Mouse (Mus musculus): ENCODE data around the gene Ppp4r1. TPM values are rescaled to one million over a fixed set of nuclear protein-coding genes. Genes with fewer than 3 reads are reported as not detected.
A peak's percentile ranks its signal among the peaks of the same experiment; 100 is the strongest.

Ppp4r1 gene
- polyA plus RNA-seq, 1 experiment: 72.1 TPM

DNA sequence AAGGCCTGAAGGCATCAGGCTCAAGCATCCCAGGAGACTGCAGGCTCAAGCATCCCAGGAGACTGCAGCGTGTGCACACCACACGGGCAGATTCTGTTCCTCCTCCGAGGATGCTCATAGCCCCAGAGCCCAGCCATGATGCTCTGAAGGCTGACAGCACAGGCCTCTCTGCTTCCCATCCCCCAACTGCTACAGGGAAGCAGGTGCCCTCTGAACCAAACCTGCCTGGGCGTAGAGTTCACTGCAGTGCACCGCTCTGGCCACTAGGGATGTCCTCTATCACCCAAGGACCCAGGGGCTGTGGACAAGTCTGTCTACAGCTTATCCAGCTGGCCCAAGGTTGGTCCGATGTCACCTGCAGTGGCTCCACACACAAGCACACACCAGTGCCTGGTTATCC, 90.3 kb downstream of the Ppp4r1 start:
- Histone ChIP-seq H3K4me3 (ENCODE audit: insufficient read depth, low read length) (no peak overlapping the region), H3K27ac (ENCODE audit: insufficient read depth, low read length) (peak overlapping the region; percentile 36), H3K4me1 (ENCODE audit: control insufficient read depth, insufficient read depth, low read length) (peaks cover 11% of the 10 kb centered on the region)
- TF ChIP-seq CTCF (IDR thresholded peaks at IDR 0.05; ENCODE audit: extremely low read depth, insufficient read depth, low read length): 0 out of 2 replicates have a peak, but pooled peaks have one; percentile 32
- no peak for TF ChIP-seq POLR2A (IDR thresholded peaks at IDR 0.05; ENCODE audit: extremely low read depth, insufficient read depth, low read length)

DNA sequence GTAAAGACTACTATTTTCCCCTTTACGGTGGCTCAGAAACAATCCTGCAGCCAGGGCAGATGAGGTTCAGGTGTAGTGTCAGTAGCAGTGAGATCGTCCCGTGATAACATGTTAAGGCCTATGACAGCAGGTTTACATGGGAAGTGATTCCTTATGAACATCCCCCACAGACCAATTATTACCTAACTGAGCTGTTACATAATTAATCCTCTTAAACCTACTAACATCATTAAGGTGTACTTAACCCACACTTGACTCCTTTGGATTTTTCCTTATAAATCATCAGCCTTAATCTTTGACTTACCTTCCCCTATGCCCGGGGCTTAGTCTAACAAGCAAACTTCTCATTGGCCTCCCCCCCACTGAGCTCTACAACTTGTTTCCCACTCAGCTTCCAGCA, 90.8 kb downstream of the Ppp4r1 start:
- H3K27ac ChIP-seq (ENCODE audit: insufficient read depth, low read length): no peak overlapping the region
- peaks cover 11% of the 10 kb centered on the region for H3K4me1 ChIP-seq (ENCODE audit: control insufficient read depth, insufficient read depth, low read length)
- H3K4me3 ChIP-seq (ENCODE audit: insufficient read depth, low read length): no peak overlapping the region
- no peak for TF ChIP-seq POLR2A (IDR thresholded peaks at IDR 0.05; ENCODE audit: extremely low read depth, insufficient read depth, low read length)
- TF ChIP-seq CTCF (IDR thresholded peaks at IDR 0.05; ENCODE audit: extremely low read depth, insufficient read depth, low read length): no peak

DNA sequence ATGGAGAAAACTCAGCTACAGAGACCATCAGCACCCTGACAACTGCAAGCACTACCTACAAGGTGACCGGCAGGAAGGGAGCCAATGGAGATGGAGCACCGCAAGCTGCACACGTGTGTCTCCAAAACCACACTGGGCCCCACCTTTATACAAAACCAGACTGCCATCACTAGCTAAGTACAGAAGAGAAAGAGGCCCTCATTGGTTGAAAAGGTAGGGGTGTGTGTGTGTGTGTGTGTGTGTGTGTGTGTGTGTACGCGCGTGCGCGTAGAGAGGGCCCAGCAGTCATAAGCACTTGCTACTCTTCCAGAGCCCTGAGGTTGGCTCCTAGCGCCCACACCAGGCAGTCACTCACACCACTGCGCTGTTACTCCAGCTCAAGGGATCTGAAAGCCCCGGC, 91.5 kb downstream of the Ppp4r1 start:
- Histone ChIP-seq H3K4me3 (ENCODE audit: insufficient read depth, low read length) (no peak overlapping the region), H3K4me1 (ENCODE audit: control insufficient read depth, insufficient read depth, low read length) (peaks cover 11% of the 10 kb centered on the region), H3K27ac (ENCODE audit: insufficient read depth, low read length) (no peak overlapping the region)
- TF ChIP-seq POLR2A (IDR thresholded peaks at IDR 0.05; ENCODE audit: extremely low read depth, insufficient read depth, low read length): no peak
- TF ChIP-seq CTCF (IDR thresholded peaks at IDR 0.05; ENCODE audit: extremely low read depth, insufficient read depth, low read length): no peak

DNA sequence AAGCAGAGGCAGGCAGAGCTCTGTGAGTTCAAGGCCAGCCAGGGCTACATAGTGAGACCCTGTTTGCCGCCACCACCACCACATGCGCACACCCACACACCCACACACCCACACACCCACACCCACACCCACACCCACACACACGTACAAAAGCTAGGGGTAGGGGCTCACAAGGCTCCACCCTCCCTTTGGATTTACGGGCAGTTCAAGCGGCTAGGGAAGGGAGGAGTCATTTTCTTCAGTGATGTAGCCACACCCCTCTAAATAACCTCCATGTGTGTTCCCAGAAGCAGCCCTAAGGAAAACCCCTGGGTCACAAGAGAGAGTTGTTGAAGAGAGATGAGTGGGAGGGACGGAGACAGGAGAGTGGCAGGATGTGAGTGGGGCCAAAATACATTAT, 94.7 kb downstream of the Ppp4r1 start:
- H3K4me1 ChIP-seq (ENCODE audit: control insufficient read depth, insufficient read depth, low read length): peaks cover 11% of the 10 kb centered on the region
- no peak overlapping the region for H3K27ac ChIP-seq (ENCODE audit: insufficient read depth, low read length)
- no peak overlapping the region for H3K4me3 ChIP-seq (ENCODE audit: insufficient read depth, low read length)
- TF ChIP-seq POLR2A (IDR thresholded peaks at IDR 0.05; ENCODE audit: extremely low read depth, insufficient read depth, low read length): no peak
- TF ChIP-seq CTCF (IDR thresholded peaks at IDR 0.05; ENCODE audit: extremely low read depth, insufficient read depth, low read length): no peak

DNA sequence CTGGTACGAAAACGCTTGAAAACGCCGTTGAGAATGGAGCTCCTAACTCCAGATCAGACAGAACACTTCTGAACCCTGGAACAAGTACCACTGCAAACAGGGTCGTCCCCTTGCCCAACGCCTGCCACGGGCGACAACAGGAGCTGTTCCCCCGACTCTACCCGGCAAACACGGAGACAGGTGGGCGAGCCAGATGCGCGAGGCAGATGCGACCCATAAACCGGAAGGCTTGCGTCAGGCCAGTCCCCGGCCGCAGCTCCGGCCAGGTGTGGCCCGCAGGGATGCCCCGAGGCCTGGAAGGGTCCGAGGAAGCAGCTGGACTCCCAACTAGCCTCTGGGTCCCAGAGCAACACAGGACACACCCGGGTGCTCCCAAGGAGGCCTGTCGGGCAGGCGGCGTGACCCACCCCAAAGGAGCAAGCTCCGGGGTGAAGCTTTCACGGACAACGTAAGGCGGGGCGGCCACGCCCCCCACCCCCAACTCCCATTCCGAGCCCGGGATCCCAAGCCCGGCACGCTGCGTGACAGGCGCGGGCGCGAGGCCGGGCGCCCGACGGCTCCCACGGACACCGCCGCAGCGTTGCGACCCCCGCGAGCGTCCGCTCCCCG, 101.8 kb downstream of the Ppp4r1 start:
- TF ChIP-seq POLR2A (IDR thresholded peaks at IDR 0.05; ENCODE audit: extremely low read depth, insufficient read depth, low read length) (no peak), CTCF (IDR thresholded peaks at IDR 0.05; ENCODE audit: extremely low read depth, insufficient read depth, low read length) (no peak)
- Histone ChIP-seq H3K27ac (ENCODE audit: insufficient read depth, low read length) (0 out of 2 replicates have a peak overlapping the region, but pooled peaks have one; percentile 16), H3K4me3 (ENCODE audit: insufficient read depth, low read length) (peak overlapping the region; percentile 48), H3K4me1 (ENCODE audit: control insufficient read depth, insufficient read depth, low read length) (peaks cover 4% of the 10 kb centered on the region)

DNA sequence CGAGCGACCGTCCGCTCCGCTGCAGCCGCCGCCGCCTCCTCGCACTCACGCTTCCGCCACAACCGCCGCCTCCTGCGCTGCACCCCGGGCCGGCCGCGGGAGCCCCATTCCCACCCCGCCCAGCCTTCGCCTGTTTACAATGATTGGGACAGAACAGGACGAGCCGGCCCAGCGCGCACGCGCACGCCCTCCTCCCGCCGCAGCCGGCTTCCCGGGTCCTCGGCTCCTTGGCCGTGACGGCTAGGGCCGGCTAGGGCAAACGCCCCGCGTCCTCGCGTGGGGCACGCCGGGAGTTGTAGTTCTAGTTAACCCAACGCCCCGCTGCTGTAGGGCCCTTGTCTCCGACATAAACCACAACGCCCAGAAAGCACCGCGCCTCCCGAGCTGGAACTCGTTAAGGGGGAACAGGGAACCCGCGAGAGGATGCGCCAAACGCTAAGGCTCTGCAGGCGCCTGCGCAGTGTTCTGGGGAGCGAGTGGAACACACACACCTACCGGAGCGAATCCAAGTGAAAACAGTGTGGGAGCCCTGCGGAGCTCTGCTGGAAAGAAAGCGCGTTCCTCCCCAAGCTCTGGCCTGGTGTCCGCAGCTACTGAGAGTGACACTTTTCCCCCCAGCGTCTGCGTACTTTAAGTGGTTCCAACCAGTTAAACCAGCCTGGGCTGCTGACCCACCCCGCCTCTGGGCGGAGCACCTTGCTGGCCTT, 102.5 kb downstream of the Ppp4r1 start:
- TF ChIP-seq CTCF (IDR thresholded peaks at IDR 0.05; ENCODE audit: extremely low read depth, insufficient read depth, low read length): no peak
- peak; percentile 97 for TF ChIP-seq POLR2A (IDR thresholded peaks at IDR 0.05; ENCODE audit: extremely low read depth, insufficient read depth, low read length)
- Histone ChIP-seq H3K4me3 (ENCODE audit: insufficient read depth, low read length) (peak overlapping the region; percentile 48), H3K27ac (ENCODE audit: insufficient read depth, low read length) (peak overlapping the region; percentile 66), H3K4me1 (ENCODE audit: control insufficient read depth, insufficient read depth, low read length) (peaks cover 4% of the 10 kb centered on the region)

DNA sequence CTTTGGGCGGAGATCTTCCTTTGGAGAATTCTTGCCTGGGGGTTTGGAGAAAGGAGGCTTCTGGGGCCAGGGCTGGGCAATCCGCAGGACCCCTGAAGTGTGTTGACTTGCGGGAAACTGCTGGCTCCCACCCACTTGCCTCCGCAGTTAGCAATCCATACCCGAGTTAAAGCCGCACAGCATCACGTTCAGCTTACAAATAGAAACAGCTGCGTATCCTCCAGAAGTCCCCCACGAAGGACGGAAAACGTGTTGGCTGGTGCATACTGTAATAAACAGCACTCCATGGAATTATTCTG, 103.0 kb downstream of the Ppp4r1 start:
- TF ChIP-seq POLR2A (IDR thresholded peaks at IDR 0.05; ENCODE audit: extremely low read depth, insufficient read depth, low read length) (no peak), CTCF (IDR thresholded peaks at IDR 0.05; ENCODE audit: extremely low read depth, insufficient read depth, low read length) (no peak)

DNA sequence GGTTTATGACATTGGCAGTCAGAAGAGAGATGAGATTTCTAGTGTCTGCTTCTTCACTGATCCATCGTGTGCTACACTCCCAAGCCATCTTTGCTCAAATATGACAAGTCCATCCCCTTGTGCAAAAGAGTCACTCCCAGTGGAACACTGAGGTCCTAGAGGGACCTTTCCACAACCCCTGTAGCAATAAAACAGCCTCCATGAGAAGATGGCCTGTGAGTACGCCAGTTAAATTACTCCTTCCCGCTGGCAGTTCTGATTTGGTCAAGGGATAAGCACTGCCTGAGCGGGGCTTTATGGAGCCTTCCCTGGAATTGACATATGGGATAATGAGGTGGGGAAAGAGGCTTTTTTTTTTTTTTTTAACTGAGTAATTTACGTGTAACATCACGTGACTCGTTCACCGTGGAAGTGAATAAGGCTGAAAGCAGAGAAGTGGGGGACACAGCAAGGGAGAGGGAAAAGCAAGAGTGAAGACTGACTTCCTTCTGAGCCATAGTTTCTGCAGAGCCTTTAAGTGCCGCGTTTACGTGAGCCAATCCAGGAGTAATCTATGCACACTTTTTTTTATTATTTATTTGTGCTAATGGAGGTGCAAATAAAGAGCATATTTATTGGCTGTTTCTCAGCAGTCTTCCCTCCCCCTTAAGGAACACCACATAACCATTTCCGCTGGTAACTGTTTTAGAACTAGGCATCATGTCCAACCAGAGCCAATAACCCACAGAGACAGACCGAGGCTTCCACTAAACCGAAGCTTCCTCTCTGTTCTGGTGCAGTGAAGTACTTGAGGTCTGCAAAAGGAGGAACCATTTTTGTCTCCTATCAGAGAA, 103.5 kb downstream of the Ppp4r1 start, which contains the start of gene Ralbp1:
Ralbp1 (minus strand) TSS at position 102 of the 833 bp plus-strand sequence.
- H3K27ac ChIP-seq (ENCODE audit: insufficient read depth, low read length): peak within 1 kb of the TSS; percentile 66

More for the DNA sequence above, 103.0 kb downstream of the Ppp4r1 start:
- H3K4me1 ChIP-seq (ENCODE audit: control insufficient read depth, insufficient read depth, low read length): peaks cover 4% of the 10 kb centered on the region
- H3K27ac ChIP-seq (ENCODE audit: insufficient read depth, low read length): peak overlapping the region; percentile 66
- peak overlapping the region; percentile 48 for H3K4me3 ChIP-seq (ENCODE audit: insufficient read depth, low read length)

DNA sequence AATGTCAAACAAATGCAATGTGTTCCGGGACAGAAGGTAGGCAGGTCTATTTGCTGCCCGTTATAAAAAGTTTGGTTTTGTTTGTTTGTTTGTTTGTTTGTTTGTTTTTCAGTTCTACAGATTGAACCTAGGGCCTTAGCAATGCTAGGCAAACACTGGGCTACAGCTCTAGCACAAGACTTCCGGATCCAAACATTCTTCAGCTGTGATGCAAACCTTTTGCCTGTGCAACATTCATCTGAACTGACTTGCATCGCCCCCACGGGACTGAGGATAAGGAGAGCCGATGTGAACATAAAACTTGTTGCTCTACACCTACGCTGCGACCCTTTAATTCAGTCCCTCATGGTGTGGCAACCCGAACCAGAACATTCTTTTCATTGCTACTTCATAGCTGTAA, 104.2 kb downstream of the Ppp4r1 start:
- Histone ChIP-seq H3K27ac (ENCODE audit: insufficient read depth, low read length) (peak overlapping the region; percentile 66; the same call in 1 of the 2 replicates), H3K4me1 (ENCODE audit: control insufficient read depth, insufficient read depth, low read length) (peaks cover 4% of the 10 kb centered on the region), H3K4me3 (ENCODE audit: insufficient read depth, low read length) (peak overlapping the region; percentile 48; the same call in 1 of the 2 replicates)
- no peak for TF ChIP-seq CTCF (IDR thresholded peaks at IDR 0.05; ENCODE audit: extremely low read depth, insufficient read depth, low read length)
- no peak for TF ChIP-seq POLR2A (IDR thresholded peaks at IDR 0.05; ENCODE audit: extremely low read depth, insufficient read depth, low read length)

More for the DNA sequence above, 103.5 kb downstream of the Ppp4r1 start, which contains the start of gene Ralbp1:
- peak within 1 kb of the TSS; percentile 48 for H3K4me3 ChIP-seq (ENCODE audit: insufficient read depth, low read length)
- TF ChIP-seq POLR2A (IDR thresholded peaks at IDR 0.05; ENCODE audit: extremely low read depth, insufficient read depth, low read length) (peak; percentile 47), CTCF (IDR thresholded peaks at IDR 0.05; ENCODE audit: extremely low read depth, insufficient read depth, low read length) (no peak)
- H3K4me1 ChIP-seq (ENCODE audit: control insufficient read depth, insufficient read depth, low read length): peaks cover 4% of the 10 kb centered on the region
